Mouse (Mus musculus) liver, embryonic 11.5 days (tissue): ENCODE data around the gene Baz2b. TPM values are rescaled to one million over a fixed set of nuclear protein-coding genes. Genes with fewer than 3 reads are reported as not detected.

Experiments used
- ATAC-seq: fragments of 200-750 bp; cut with Nextera tagmentation; replicated peaks from 2 replicates; pipeline ENCODE4 v1.8.0; 2017; ENCODE audit warnings: moderate number of reproducible peaks, mild to moderate bottlenecking, moderate TSS enrichment, moderate library complexity; ENCODE audit not compliant: low FRiP score
- DNase-seq: peaks from one replicate; pipeline ENCODE4 v3.0.0-alpha.2; 2017; ENCODE audit warnings: low spot score
- H3K27ac ChIP-seq: fragments of 300-500 bp; sonication (generic); 2 replicates; pipeline ENCODE4 v1.5.1; 2014; ENCODE audit warnings: mild to moderate bottlenecking, low read depth, low read length, control low read depth
- H3K27me3 ChIP-seq: fragments of 300-500 bp; sonication (generic); replicated peaks from 2 replicates; pipeline ENCODE4 v1.6.1; 2014; ENCODE audit warnings: low read length, mixed read lengths; ENCODE audit not compliant: control insufficient read depth, insufficient read depth
- H3K36me3 ChIP-seq: fragments of 300-500 bp; sonication (generic); 2 replicates; pipeline ENCODE4 v1.6.1; 2014; ENCODE audit warnings: mild to moderate bottlenecking, low read length, moderate library complexity, mixed read lengths; ENCODE audit not compliant: control insufficient read depth, insufficient read depth
- H3K4me1 ChIP-seq: fragments of 300-500 bp; sonication (generic); replicated peaks from 2 replicates; pipeline ENCODE4 v1.6.1; 2014; ENCODE audit warnings: low read length, mixed read lengths; ENCODE audit not compliant: control insufficient read depth, insufficient read depth
- H3K4me2 ChIP-seq: fragments of 300-500 bp; sonication (generic); 2 replicates; pipeline ENCODE4 v1.6.1; 2014; ENCODE audit warnings: mild to moderate bottlenecking, control low read depth, moderate library complexity
- H3K4me3 ChIP-seq: fragments of 300-500 bp; sonication (generic); 2 replicates; pipeline ENCODE4 v1.5.1; 2014; ENCODE audit warnings: low read depth, low read length, control low read depth
- H3K9ac ChIP-seq: fragments of 300-500 bp; sonication (generic); 2 replicates; pipeline ENCODE4 v1.6.1; 2014; ENCODE audit warnings: low read depth, low read length, control low read depth
- H3K9me3 ChIP-seq: fragments of 300-500 bp; sonication (generic); 2 replicates; pipeline ENCODE4 v1.6.1; 2016; ENCODE audit warnings: low read length, inconsistent platforms, mixed read lengths; ENCODE audit not compliant: control insufficient read depth
- WGBS: fragments of 180-500 bp; shearing (Covaris S2); extraction: QIAGEN DNeasy Blood & Tissue Kit; methylation state at CpG from one replicate; pipeline ENCODE4 v1.1.7; 2014; 5-methylcytosine and 5-hydroxymethylcytosine counted together
- polyA plus RNA-seq: library from polyadenylated mRNA; unstranded; fragments of >200 nt; fragmentation: Nextera tagmentation; extraction: Ambion mirVana; gene quantifications from 2 replicates; pipeline ENCODE4 v1.2.1, GENCODE M21; 2014

Gene Baz2b
- polyA plus RNA-seq, 1 experiment from 2014 or later, result 35.2 TPM

DNA sequence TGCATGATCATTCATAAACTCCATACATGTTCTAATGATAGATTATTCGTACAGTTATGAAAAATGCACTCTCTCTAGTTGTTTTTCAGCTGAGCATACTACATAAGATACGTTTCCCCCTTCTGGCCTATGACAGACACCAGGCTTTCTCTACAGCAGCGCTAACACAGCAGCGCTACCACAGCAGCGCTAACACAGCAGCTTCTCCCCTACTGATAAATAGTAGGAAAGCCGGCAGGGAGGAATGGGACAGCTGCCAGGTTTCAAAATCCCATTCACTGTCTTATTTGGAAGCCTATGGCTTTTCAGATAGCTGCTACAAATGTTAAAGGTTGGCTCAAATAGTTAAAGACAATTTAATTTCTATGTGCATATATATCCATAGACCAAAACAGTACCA lies 251.1 kb downstream of the Baz2b start:
- Histone ChIP-seq H3K27ac (no peak overlapping the region), H3K4me2 (no peak overlapping the region)
- no peak for DNase-seq

GRCm38 (mm10) chr2:59955916-59956315 lies 253.7 kb downstream of the Baz2b start:
- Histone ChIP-seq H3K27me3 (no peaks in the 10 kb centered on the region), H3K4me3 (no peak overlapping the region), H3K36me3 (peaks cover 5% of the 10 kb centered on the region), H3K27ac (no peak overlapping the region), H3K9me3 (no peaks in the 10 kb centered on the region), H3K4me1 (no peaks in the 10 kb centered on the region), H3K9ac (no peak overlapping the region), H3K4me2 (no peak overlapping the region)
- DNase-seq (no peak), ATAC-seq (no peak)
- 91% methylated on average over 7 of the region's 7 CpGs for WGBS

More for the DNA sequence above, 251.1 kb downstream of the Baz2b start:
- Histone ChIP-seq H3K4me1 (no peaks in the 10 kb centered on the region), H3K9ac (no peak overlapping the region), H3K9me3 (no peaks in the 10 kb centered on the region), H3K4me3 (no peak overlapping the region), H3K27me3 (no peaks in the 10 kb centered on the region), H3K36me3 (peaks cover 2% of the 10 kb centered on the region; the same call in 1 of the 2 replicates)
- no peak for ATAC-seq
- WGBS, result 83% methylated on average over 6 of the region's 6 CpGs

- Histone ChIP-seq H3K4me1 (no peaks in the 10 kb centered on the region), H3K36me3 (peaks cover 5% of the 10 kb centered on the region), H3K4me3 (no peak overlapping the region), H3K9ac (no peak overlapping the region), H3K4me2 (no peak overlapping the region), H3K27me3 (no peaks in the 10 kb centered on the region), H3K27ac (no peak overlapping the region; the same call in 1 of the 2 replicates), H3K9me3 (no peaks in the 10 kb centered on the region)
- WGBS, result 66% methylated on average over 3 of the region's 3 CpGs
- DNase-seq, result no peak
- ATAC-seq, result no peak
Measured at GRCm38 (mm10) chr2:59954791-59955190, 254.8 kb downstream of the Baz2b start.

DNA sequence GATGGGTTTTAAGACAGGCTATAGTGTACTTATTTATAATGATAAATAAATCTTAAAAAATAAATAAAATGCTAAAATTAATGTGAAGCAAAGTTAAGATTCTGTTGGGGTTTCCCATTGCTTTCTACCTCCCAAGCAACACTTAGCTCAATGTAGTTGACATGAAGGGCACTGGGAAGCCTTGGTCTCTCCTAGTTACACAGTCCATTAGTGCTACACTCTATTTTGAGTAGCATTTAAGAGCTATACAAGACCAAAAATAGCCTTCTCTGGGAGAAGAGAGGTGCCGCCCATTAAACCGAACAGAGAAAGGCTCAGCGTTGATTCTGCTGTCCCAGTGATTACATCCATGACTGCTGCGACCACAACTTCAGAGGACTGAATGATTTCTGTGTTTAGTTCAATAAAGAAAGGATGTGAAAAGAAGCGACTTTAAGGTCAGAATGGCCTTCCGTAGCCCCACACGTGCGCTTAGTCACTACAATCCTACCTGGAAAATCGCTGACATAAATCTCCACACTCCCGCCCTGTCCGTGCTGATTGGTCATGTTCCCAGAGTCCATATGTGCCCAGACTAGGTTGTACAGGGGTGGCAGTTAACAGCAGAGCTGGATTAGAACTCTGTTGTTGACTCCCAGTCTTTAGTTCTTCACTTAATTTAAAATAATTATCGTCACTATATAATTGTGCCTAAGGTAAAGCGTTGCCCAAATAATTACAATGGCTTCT lies 257.2 kb downstream of the Baz2b start:
- H3K9ac ChIP-seq, result no peak overlapping the region
- no peaks in the 10 kb centered on the region for H3K27me3 ChIP-seq
- H3K27ac ChIP-seq, result no peak overlapping the region
- H3K4me3 ChIP-seq, result no peak overlapping the region
- DNase-seq (no peak), ATAC-seq (no peak)
- H3K36me3 ChIP-seq, result peaks cover 5% of the 10 kb centered on the region
- WGBS, result 93% methylated on average over 13 of the region's 13 CpGs
- no peak overlapping the region for H3K4me2 ChIP-seq
- H3K4me1 ChIP-seq, result no peaks in the 10 kb centered on the region
- H3K9me3 ChIP-seq, result no peaks in the 10 kb centered on the region

DNA sequence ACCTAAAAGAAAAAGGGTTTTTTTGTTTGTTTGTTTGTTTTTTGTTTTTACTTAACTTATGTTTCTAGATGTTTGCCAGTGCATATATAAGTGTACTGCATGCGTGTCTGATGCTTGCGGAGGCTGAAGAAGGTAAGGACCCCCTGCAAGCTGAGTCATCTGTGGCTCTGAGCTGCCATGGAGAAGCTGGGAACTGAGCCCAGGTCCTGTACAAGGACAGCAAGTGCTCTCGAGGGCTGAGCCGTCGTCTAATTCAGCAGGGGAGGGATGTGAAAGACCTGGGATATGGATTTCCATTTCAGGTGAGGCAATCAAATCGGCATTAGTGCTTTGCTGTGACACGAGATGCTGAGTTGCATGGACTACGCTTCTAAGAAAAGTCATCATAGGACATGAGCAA lies 257.9 kb downstream of the Baz2b start:
- Histone ChIP-seq H3K27me3 (no peaks in the 10 kb centered on the region), H3K4me1 (no peaks in the 10 kb centered on the region), H3K27ac (no peak overlapping the region), H3K4me3 (no peak overlapping the region), H3K4me2 (no peak overlapping the region), H3K9me3 (no peaks in the 10 kb centered on the region), H3K9ac (no peak overlapping the region), H3K36me3 (peaks cover 5% of the 10 kb centered on the region)
- WGBS, result 91% methylated on average over 8 of the region's 8 CpGs
- ATAC-seq (no peak), DNase-seq (no peak)

DNA sequence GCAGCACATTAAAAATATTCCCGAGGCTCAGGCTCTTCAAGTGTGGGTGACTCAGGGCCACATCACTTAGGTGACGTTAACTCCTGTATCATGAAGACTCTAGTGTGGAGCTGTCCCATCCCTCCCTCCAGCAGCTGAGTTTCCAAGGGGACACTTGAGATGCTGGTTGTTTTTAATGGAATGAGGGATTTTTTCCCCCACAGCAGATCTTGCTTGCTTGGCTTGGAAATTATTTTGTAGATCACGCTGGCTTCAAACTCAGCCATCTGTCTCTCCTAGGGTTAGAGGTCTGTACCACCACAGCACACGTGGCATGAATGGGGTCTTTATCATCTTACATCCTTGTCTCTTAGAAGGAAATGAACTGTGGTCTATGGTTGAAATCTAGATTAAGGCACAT lies 258.5 kb downstream of the Baz2b start:
- no peak for DNase-seq
- H3K4me1 ChIP-seq, result no peaks in the 10 kb centered on the region
- no peak overlapping the region for H3K4me2 ChIP-seq
- H3K4me3 ChIP-seq, result no peak overlapping the region
- H3K27ac ChIP-seq, result no peak overlapping the region
- 81% methylated on average over 4 of the region's 4 CpGs for WGBS
- H3K9me3 ChIP-seq, result no peaks in the 10 kb centered on the region
- H3K36me3 ChIP-seq, result peaks cover 5% of the 10 kb centered on the region
- H3K9ac ChIP-seq, result no peak overlapping the region
- ATAC-seq, result no peak
- no peaks in the 10 kb centered on the region for H3K27me3 ChIP-seq

- Histone ChIP-seq H3K27me3 (no peaks in the 10 kb centered on the region), H3K4me1 (no peaks in the 10 kb centered on the region), H3K27ac (no peak overlapping the region), H3K36me3 (peaks cover 2% of the 10 kb centered on the region; the same call in 1 of the 2 replicates), H3K4me2 (no peak overlapping the region), H3K4me3 (no peak overlapping the region), H3K9me3 (no peaks in the 10 kb centered on the region), H3K9ac (no peak overlapping the region)
- ATAC-seq (no peak), DNase-seq (no peak)
- 53% methylated on average over 9 of the region's 9 CpGs for WGBS
Measured at GRCm38 (mm10) chr2:59936296-59936695, 273.3 kb downstream of the Baz2b start.

DNA sequence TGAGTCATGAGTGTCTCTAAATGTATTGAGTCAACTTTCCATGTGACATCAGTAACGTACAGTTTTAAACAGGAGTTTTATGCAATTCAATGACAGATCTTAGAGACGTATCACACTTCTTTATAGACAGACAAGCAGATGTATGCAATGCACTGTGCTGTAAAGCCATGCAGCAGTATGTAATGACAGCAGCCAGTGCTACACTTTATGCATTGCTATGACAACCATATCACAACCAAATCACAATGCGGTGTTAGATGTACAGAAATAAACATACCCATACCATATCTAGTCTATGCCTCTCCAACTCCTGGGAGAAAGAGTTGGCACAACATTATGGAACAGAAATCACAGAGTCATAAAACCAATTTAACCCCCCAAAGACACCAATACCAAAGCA lies 276.5 kb downstream of the Baz2b start:
- Histone ChIP-seq H3K4me3 (no peak overlapping the region), H3K9me3 (no peaks in the 10 kb centered on the region), H3K4me2 (no peak overlapping the region), H3K27ac (no peak overlapping the region), H3K36me3 (no peaks in the 10 kb centered on the region; the same call in 1 of the 2 replicates), H3K4me1 (no peaks in the 10 kb centered on the region), H3K27me3 (no peaks in the 10 kb centered on the region), H3K9ac (no peak overlapping the region)
- DNase-seq (no peak), ATAC-seq (no peak)
- 91% methylated on average over 3 of the region's 3 CpGs for WGBS

DNA sequence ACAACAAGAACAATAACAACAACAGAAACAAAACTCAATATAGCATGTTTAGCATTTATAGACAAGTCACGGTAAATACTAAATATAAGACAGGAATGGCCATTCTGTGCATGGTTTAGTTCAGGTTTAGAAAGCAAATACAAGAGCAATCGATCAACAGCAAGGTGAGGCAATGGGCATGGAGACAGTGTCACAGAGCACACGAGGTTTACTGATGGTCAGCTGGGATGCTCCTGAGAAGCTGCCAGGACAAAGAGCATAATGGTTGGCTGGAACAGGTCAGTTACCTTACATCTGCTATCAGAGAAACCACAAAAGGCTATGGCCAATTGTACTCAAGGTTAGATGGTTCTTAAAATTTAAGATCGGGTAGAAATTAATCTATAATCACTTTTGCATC lies 277.4 kb downstream of the Baz2b start:
- Histone ChIP-seq H3K9me3 (no peaks in the 10 kb centered on the region), H3K4me1 (no peaks in the 10 kb centered on the region), H3K4me2 (no peak overlapping the region), H3K36me3 (no peaks in the 10 kb centered on the region), H3K27me3 (no peaks in the 10 kb centered on the region), H3K4me3 (no peak overlapping the region), H3K27ac (no peak overlapping the region), H3K9ac (no peak overlapping the region)
- ATAC-seq (no peak), DNase-seq (no peak)
- WGBS, result 86% methylated on average over 4 of the region's 4 CpGs
